Mouse (Mus musculus): ENCODE data around the gene Ostm1. TPM values are rescaled to one million over a fixed set of nuclear protein-coding genes. Genes with fewer than 3 reads are reported as not detected.

Gene Ostm1
- polyA plus RNA-seq, 1 experiment: 31.9 TPM

DNA sequence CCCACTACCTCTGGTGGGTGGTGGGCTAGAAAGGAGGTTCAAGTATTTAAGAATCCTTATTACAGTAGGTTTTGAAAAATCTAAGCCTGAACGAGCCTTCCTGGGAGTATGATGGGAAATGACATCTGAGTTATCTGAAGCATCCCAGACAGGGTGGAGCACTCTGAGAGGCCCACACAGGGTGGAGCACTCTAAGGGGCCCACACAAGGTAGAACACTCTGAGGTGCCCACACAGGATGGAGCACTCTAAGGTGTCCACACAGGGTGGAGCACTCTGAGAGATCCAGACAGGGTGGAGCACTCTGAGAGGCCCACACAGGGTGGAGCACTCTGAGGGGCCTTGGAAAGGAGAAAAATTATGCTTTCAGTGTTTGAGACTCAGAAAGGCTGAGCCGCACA is 42.3 kb downstream of the Ostm1 start:
- no peak for DNase-seq (ENCODE audit: low read depth)

DNA sequence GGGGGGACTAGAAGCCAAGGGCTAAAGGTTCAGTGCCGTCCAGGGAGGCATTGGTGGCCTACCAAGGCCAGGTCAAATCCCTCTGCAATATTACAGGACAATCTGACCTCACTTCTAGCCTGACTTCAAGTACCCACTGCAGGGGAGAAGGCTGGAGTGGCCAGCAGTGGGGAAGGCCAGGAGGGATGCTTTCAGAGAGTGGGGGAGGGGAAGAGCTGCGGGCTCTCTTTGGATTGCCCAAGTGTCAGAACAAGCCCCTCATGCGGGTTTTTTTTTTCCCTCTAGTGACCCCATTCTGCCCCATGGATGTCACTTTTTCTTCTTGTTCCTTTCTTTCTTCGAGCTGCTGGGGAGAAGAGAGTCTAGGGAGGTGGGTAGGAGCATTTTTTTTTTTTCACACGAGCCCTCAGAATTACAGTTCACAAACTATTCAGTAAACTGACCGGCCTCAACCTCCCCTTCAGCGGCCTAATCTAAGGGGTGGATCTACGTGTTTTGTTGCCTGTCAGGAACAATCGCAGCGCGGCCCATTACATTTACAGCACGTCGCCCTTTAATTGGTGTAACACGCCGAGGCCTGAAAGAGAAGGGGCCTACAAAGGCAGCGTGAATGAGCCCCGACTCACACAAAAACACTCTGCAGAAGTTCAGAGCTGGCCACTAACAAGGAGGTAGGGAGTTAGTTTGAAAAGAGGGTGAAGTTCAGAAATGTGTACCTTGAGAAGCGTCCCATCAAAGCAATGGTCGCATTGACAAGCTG is 47.2 kb downstream of the Ostm1 start:
- no peak for DNase-seq (ENCODE audit: low read depth)

DNA sequence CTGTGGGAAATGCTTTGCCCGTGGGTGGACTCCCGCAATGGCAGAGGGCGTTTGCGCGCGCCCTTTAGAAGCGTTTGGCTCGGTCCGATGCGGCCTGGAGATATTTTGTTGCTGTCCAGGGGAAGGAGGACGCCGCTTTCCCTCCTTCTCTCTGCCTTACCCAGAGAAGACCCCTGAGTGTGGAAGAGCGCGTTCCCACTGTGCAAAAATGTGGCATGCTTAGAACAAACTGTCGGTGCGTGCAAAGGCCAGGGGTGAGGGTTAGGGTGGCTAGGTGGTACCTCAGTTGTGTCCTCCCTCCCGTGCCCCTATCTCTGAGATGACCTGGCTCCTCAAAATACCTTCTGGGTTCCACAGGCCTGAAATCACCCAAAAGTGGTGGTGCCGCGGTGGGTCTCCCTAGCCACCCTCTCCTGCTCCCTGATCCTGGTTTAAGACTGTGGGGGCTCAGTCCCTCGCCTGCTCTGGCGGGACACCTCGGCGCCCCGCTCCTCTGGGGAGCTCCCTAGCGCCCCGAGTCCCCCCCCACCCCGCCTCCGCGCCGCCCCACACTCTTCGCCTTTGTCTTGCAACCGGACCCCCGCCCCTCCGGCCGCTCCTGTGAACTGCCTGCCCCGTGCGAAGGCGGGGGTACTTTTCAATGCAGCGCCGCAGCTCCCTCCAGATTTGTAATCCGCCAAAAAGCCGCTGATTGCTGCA is 48.3 kb downstream of the Ostm1 start:
- DNase-seq (ENCODE audit: low read depth): no peak

DNA sequence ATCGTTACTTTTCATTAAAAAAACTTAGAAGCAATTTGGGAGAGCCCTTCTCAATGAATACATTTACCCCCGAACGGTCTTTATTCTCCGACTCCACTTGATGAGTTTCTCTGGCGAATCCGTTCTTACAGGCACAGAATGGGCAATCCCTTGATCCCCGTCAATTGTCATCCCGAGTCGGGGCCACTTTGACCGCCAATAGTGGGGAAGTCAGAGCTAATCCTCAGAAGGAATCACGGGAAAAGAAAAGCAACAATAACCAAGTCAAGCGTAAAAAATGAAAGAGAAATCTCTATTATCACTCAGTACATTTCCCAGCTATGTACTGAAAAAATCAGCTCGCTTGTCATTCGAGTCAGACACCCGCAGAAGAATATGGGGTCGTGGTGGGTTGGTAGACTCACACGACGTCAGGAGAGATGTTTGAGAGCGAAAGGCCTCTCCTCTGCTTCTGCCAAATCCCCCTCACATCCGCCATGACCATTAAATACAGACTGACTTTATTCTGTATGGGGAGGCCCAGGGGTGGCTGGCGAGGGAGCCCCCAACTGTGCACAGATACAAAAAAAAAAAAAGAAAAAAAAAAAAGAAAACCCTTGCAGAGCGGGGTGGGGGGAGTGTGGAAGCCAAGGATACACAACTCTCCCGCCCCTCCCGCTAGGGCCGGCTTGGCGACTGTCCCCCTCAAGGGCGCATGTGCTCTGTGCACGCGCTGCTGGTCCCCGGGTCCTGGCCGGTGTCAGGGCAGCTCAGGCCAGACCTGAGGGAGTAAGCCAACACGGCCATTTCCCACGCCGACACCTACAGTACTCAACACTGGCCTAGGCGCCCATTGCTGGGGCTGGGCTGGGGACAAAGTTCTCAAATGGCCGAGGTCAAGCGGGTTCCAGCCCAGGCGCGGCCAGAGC is 49.1 kb downstream of the Ostm1 start:
- no peak for DNase-seq (ENCODE audit: low read depth)

DNA sequence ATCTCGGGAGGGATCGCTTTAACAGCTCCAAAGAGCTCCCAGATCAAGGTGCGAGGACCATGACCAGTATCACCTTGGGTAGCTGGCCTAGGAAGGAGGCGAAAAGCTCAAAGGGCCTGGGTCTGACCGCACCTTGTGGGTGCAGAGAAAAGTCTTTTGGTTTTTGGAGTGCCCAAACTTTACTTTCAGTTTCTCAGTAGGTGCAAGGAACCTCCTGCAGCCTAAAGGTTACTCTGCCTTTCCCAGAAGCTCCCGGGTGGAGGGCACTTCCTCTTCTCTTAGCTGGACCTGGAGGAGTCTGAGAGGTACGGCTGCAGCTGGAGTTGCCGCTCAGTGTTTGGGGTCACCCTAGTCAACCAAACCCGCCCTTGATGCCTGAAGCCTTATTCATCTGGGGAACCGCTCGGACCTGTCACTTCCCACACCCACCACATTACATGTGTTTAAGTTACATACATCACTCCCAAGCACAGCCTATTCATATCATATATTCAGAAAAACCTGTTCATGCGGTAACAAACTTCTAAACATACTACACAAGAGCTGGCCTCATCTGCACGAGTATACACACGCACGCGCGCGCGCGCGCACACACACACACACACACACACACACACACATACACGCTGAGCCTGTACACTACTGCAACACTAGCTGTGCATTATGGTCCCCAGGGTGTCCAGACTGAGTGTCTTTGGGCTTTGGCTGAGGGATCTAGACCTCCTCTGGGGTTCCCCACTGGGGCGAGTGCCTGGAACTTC is 49.9 kb downstream of the Ostm1 start:
- no peak for DNase-seq (ENCODE audit: low read depth)

DNA sequence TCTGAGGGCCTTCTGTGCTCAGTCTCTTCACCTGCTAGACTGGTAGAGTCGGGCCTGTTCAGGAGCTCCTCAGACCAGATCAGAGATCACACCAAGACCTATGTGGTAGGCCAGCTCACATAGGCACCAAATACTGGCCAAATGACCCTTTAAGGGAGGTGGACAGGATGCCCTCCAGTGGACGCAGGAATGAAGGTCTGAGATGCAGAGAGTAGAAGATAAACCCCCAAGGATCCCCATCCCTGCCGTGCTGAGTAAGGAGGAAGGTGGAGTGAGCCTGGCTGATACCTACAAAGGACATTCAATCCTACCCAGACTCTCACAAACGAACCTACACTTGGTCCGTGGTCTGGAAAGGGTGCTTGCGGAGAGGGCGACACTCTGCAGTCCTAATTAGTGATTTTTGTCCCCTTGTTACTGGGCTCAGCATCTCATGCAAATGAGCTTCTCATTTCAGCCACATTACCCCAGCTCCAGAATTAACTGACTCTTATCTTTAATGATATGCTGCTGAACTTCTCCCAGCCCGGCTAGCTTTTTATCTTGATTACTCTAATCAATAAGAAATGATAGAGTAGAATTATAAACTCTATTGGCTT is 50.6 kb downstream of the Ostm1 start:
- no peak for DNase-seq (ENCODE audit: low read depth)

DNA sequence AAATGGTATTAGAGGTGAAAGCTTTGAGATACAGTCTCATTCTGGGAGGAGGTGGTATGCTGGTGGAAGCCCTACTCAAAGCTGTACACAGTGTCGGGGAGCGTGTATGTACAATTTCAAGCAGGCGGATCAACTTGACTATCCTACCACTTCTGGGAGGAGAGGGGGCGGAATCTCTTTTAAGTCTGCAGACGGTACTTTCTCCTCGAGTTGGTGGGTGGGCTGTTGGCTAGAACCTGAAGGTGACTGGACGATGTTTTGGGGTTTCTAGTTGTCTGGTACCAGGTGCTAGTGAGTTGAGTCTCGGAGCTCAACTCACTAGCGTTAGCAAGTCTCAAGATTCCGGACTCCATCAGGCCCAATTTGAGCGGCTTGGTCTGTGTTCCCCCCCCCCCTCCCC is 51.4 kb downstream of the Ostm1 start:
- DNase-seq (ENCODE audit: low read depth): no peak

DNA sequence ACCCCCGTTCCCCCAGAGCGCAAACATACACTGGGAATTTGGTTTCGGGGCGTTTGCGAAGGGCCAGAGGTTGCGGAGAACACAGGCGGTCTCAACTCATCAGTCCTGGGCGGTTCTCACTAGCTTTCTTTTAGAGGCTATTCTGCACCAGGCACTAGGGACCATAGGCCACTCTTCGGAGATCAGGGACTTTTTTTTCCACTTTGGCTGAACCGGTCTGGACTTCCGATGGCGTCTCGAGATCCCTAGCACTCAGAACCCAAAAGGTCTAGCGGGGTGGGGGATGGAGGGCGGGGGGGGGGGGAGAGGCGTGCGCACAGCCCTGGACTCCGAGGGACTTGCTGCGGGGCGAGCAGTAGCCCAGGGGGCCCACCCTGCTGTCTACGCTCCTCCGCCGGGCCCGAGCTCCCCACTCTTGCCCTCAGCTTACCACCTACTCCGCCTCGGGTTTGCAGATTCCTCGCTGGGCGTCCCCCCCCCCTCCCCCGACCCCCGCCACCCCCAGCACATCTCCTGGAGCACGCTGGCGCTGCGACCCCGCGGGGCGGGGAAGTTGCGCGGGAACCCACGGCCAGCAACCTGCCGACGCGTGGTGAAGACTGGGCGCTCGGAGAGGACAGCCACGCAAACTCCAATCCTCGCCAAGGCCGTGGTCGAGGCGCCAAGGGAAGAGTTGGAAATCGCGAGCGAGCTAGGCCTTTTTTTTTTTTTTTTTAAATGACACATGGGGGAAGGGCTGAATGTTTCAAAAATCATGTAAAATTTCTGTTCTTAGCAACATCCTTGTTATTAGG is 52.1 kb downstream of the Ostm1 start:
- DNase-seq (ENCODE audit: low read depth): no peak

DNA sequence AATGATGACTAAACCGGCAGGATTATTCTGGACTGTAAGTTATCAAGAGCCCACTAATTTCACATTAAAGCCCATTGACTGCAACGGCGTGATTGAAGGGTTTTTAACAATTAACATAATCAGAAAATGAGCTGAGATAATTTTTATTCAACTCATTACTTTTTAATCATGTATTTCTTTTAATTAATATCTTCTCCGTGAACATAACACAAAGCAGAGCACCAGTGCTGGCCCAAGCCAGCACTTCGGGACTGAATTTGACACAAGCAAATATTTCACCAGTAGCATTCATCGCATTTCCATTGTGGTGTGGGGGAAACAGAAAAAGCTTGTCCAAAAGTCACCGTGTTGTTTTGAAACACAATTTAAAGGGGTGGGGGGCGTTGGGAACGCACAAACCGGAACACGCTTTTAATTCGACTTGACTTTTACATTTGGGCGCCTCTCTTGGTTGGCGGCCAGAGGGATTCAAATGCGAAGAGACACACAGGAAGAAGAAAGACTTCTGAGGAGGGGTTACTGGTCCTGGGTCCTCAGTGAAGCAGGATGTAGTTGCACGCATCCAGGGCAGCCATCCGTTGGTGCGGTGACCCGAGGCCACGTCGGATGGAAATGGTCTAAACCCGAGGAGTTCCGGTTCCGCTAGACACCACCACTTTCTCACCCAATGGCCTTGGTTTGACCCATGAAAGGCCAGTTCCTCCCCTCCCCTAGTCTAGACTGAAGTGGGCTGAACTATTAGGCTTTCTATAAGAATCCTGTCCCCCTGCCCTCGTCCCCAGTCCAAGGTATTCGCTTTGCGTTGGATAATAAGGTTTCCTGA is 52.9 kb downstream of the Ostm1 start:
- no peak for DNase-seq (ENCODE audit: low read depth)

DNA sequence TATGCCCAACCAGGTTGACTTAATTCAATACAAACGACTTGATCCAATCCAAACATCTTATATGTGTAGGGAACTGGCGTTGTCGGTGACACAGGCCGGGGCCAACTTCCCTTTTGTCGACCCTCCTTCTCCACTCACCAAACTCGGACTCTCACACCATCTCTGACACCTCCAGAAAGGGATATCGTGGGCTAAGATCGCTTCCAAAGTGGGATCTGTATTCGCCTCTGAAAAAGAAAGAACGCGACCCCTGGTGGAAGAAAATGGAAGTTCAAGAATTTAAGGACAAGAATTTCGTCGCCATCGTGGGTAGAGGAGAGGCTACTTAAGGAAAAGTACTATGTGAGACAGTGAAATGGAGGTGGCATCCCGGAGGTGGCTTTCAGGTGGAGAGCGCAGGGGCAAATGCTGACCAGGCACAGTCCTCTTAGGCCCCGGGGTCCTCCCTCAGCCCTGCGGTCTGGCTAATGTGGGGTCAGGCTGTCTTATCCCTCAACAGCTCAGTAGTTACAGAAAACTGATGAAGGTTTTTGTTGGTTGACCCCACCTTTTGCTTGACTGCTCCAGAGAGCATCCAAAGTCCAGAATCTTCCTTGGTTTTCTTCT is 53.7 kb downstream of the Ostm1 start:
- DNase-seq (ENCODE audit: low read depth): no peak

DNA sequence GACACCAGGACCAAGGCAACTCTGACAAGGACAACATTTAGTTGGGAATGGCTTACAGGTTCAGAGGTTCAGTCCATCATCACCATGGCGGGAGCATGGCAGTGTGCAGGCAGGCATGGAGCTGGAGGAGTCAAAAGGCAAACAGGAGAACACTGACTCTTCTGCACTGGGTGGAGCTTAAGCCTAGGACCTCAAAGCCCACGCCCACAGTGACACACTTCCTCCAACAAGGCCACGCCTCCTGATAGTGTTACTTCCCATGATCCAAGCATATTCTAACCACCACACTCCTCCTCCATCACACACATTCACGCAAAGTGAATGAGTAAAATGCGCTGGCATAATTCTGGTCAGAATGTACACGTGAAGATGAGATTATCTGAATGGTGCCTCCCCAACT is 56.2 kb downstream of the Ostm1 start:
- no peak for DNase-seq (ENCODE audit: low read depth)

DNA sequence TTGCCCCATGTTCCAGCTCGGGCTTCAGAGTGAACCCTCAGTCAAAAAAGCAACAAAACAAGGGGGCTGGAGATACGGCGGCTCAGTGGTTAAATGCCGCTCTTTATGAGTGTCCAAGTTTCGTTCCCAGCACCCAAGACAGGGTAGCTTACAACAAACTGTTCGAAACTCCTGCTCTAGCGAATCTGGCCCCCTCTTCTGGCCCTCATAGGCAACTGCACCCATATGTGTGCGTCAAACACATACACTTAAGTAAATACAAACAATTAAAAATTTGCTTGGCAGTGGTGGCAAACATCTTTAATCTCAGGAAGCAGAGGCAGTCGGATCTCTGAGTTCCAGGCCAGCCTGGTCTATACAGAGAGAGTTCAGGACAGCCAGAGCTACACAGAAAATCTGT is 60.0 kb downstream of the Ostm1 start:
- no peak for DNase-seq (ENCODE audit: low read depth)

DNA sequence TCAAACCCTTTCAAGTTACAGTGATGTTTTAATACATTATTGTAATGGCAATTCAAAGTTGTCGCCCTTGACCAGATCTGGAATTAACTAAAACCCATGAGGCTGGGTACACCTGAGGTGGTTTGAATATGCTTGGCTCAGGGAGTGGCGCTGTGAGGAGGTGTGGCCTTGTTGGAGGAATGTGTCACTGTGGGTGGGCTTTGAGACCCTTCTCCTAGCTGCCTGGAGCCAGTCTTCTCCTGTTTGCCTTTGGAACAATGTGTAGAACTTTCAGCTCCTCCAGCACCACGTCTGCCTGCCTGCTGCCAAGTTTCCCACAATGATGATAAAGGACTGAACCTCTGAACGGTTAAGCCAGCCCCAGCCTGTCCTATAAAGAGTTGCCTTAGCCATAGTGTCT is 62.7 kb downstream of the Ostm1 start:
- DNase-seq (ENCODE audit: low read depth): no peak

DNA sequence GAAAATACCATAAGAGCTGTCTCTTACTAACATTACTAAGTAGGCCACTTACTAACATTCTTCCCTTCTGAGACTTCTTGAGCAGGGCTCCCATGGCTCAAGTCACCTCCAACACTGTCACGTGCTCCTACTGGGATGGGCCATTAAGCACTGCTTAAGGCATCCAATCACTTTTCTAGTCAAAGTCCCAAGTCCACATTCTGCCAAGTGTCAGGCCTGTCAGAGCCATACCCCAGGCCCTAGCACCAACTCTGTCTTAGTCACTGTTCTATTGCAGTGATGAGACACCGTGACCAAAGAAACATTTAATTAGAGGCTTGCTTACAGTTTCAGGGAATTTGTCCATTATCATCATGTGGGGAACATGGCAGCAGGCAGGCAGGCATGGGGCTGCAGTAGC is 78.3 kb downstream of the Ostm1 start:
- no peak for DNase-seq (ENCODE audit: low read depth)

DNA sequence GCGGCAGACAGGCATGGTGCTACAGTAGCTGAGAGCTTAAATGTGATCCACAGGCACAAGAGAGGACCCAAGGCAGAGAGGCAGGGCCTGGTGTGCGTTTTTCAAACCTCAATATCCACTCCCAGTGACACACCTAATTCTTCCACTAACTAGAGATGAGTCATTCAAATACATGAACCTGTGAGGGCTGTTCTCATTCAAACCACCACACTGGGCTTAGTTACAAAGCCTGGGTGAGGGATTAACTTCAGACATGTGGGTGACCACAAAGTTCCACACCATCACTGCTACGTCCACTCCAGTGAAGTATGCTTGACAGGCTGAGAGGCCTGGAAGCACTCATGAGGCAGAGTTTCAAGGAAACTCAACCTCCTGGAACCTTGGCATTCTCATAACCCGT is 86.3 kb downstream of the Ostm1 start:
- no peak for DNase-seq (ENCODE audit: low read depth)

DNA sequence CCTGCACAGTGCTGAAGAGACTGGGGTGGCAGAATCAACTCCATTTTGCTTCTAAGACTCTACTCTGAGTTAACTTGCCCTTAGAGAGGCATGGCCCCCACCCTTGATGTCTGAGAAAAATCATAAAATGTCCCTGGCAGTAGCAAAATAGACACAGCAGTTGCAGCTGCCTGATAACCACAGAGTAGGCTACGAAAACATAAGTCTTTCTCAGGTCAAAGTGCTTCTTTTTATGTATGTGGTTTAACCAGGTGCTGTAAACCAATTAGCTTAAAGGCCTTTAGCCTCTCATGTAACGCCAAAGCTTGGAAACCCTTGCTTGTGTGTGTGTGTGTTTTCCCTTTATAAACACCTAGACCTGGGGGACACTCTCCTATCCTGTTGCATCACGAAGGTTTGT is 89.2 kb downstream of the Ostm1 start:
- DNase-seq (ENCODE audit: low read depth): no peak

DNA sequence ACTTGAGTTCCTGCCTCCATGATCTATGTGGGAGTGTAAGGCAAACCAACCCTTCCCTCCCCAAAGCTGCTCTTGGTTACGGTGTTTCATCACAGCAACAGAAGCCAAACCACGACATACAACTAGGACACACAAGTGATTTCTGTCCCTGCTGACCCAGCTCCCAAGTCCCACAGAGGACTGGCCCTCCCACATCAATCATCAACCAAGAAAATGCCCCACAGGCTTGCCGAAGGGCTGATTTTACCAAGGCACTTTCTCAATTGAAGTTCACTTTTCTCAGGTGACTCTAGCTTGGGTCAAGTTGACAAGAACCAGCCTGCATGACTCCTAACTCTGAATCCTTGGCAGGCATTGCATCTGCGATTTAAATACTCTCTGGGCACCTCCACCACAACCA is 91.9 kb downstream of the Ostm1 start:
- DNase-seq (ENCODE audit: low read depth): no peak

DNA sequence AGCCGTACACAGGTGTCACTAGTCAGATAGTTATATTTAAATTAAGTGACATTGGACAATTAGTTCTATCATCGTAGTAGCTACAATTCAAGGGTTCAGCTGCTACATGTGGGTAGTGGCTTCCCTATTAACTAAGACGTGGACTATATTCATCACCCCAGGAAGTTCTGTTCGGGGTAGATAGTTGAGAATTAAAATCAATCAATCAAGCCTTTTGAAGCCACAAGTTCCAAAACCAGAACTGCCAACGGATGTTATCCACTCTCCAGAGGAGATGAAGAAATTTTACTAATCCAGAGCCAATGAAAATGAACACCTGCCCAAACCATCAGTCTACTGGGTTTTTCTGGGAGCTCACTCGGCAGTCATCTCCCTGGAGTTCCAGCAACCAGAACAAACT is 94.7 kb downstream of the Ostm1 start:
- DNase-seq (ENCODE audit: low read depth): no peak

DNA sequence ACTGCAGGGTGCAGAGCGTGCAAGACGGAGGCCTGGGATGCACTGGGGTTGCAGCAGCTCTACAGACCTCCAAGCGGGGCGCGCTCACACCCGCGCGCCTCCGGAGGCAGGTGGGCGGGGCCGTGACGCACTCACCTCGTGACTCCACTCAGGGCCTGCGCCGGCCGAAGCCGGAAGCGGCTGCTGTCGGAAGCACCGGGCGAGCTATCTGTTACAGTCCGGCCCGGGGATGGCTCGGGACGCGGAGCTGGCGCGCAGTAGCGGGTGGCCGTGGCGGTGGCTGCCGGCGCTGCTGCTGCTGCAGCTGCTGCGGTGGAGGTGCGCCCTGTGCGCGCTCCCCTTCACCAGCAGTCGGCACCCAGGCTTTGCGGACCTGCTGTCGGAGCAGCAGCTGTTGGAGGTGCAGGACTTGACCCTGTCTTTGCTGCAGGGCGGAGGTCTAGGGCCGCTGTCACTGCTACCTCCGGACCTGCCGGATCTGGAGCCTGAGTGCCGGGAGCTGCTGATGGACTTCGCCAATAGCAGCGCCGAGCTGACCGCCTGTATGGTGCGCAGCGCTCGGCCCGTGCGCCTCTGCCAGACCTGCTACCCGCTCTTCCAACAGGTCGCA is 95.2 kb downstream of the Ostm1 start:
- DNase-seq (ENCODE audit: low read depth): no peak
